Mouse (Mus musculus) forebrain, embryonic 11.5 days (tissue): ENCODE results near the gene Ugt1a1. TPM values are rescaled to one million over a fixed set of nuclear protein-coding genes. Genes with fewer than 3 reads are reported as not detected.

Experiments used
- ATAC-seq: fragments of 200-750 bp; cut with Nextera tagmentation; replicated peaks from 2 replicates; pipeline ENCODE4 v1.8.0; 2017; ENCODE audit warnings: moderate TSS enrichment; ENCODE audit not compliant: low FRiP score
- DNase-seq: peaks from one replicate; pipeline ENCODE4 v3.0.0-alpha.2; 2017; ENCODE audit warnings: low spot score
- H3K27ac ChIP-seq: fragments of 300-500 bp; sonication (generic); 2 replicates; pipeline ENCODE4 v1.5.1; 2014; ENCODE audit warnings: low read depth, low read length
- H3K27me3 ChIP-seq: fragments of 300-500 bp; sonication (generic); 2 replicates; pipeline ENCODE4 v1.6.1; 2014; ENCODE audit warnings: mild to moderate bottlenecking, low read length, mixed read lengths; ENCODE audit not compliant: control insufficient read depth, insufficient read depth
- H3K36me3 ChIP-seq: fragments of 300-500 bp; sonication (generic); 2 replicates; pipeline ENCODE4 v1.6.1; 2014; ENCODE audit warnings: mild to moderate bottlenecking, low read length, moderate library complexity, mixed read lengths; ENCODE audit not compliant: control insufficient read depth, insufficient read depth
- H3K4me1 ChIP-seq: fragments of 300-500 bp; sonication (generic); replicated peaks from 2 replicates; pipeline ENCODE4 v1.6.1; 2014; ENCODE audit warnings: low read length, mixed read lengths; ENCODE audit not compliant: control insufficient read depth, insufficient read depth
- H3K4me2 ChIP-seq: fragments of 300-500 bp; sonication (generic); 2 replicates; pipeline ENCODE4 v1.6.1; 2014; ENCODE audit warnings: low read depth, mild to moderate bottlenecking, low read length, moderate library complexity, mixed read lengths; ENCODE audit not compliant: severe bottlenecking
- H3K4me3 ChIP-seq: fragments of 300-500 bp; sonication (generic); 2 replicates; pipeline ENCODE4 v1.5.1; 2014; ENCODE audit warnings: low read depth, low read length
- H3K9ac ChIP-seq: fragments of 300-500 bp; sonication (generic); 2 replicates; pipeline ENCODE4 v1.6.1; 2014; ENCODE audit warnings: low read length
- H3K9me3 ChIP-seq: fragments of 300-500 bp; sonication (generic); 2 replicates; pipeline ENCODE4 v1.6.1; 2016; ENCODE audit warnings: low read length, mixed read lengths; ENCODE audit not compliant: control insufficient read depth
- WGBS: fragments of 180-500 bp; shearing (Covaris S2); extraction: QIAGEN DNeasy Blood & Tissue Kit; methylation state at CpG from one replicate; pipeline ENCODE4 v1.1.7; 2014; 5-methylcytosine and 5-hydroxymethylcytosine counted together
- polyA plus RNA-seq: library from polyadenylated mRNA; unstranded; fragments of >200 nt; fragmentation: Nextera tagmentation; extraction: Ambion mirVana; gene quantifications from 2 replicates; pipeline ENCODE4 v1.2.1, GENCODE M21; 2014

Gene Ugt1a1
- polyA plus RNA-seq, 1 experiment from 2014 or later, result not detected

- Histone ChIP-seq H3K4me1 (no peaks in the 10 kb centered on the region), H3K9ac (no peak overlapping the region), H3K27ac (no peak overlapping the region), H3K27me3 (no peaks in the 10 kb centered on the region), H3K9me3 (peaks cover 95% of the 10 kb centered on the region), H3K4me3 (no peak overlapping the region), H3K4me2 (no peak overlapping the region), H3K36me3 (no peaks in the 10 kb centered on the region)
- WGBS, result 42% methylated on average over 6 of the region's 6 CpGs
- DNase-seq, result no peak
- ATAC-seq, result no peak
Measured at GRCm38 (mm10) chr1:88246386-88246785, 34.6 kb downstream of the Ugt1a1 start.

GRCm38 (mm10) chr1:88247660-88248059, 35.9 kb downstream of the Ugt1a1 start:
- H3K4me2 ChIP-seq, result no peak overlapping the region
- DNase-seq (no peak), ATAC-seq (no peak)
- 62% methylated on average over 2 of the region's 2 CpGs for WGBS
- H3K9ac ChIP-seq, result no peak overlapping the region
- no peak overlapping the region for H3K4me3 ChIP-seq
- no peaks in the 10 kb centered on the region for H3K4me1 ChIP-seq
- no peaks in the 10 kb centered on the region for H3K36me3 ChIP-seq
- H3K9me3 ChIP-seq, result peaks cover 94% of the 10 kb centered on the region
- H3K27me3 ChIP-seq, result no peaks in the 10 kb centered on the region
- H3K27ac ChIP-seq, result no peak overlapping the region

GRCm38 (mm10) chr1:88248658-88249057, 36.9 kb downstream of the Ugt1a1 start:
- ATAC-seq (no peak), DNase-seq (no peak)
- H3K36me3 ChIP-seq, result no peaks in the 10 kb centered on the region
- 77% methylated on average over 4 of the region's 4 CpGs for WGBS
- H3K4me1 ChIP-seq, result no peaks in the 10 kb centered on the region
- H3K9me3 ChIP-seq, result peaks cover 96% of the 10 kb centered on the region
- H3K27ac ChIP-seq, result no peak overlapping the region
- H3K9ac ChIP-seq, result no peak overlapping the region
- no peak overlapping the region for H3K4me2 ChIP-seq
- H3K27me3 ChIP-seq, result no peaks in the 10 kb centered on the region
- H3K4me3 ChIP-seq, result no peak overlapping the region

- H3K4me2 ChIP-seq, result no peak overlapping the region
- no peaks in the 10 kb centered on the region for H3K27me3 ChIP-seq
- H3K9me3 ChIP-seq, result peaks cover 96% of the 10 kb centered on the region
- H3K36me3 ChIP-seq, result no peaks in the 10 kb centered on the region
- no peaks in the 10 kb centered on the region for H3K4me1 ChIP-seq
- no peak overlapping the region for H3K9ac ChIP-seq
- 78% methylated on average over 7 of the region's 7 CpGs for WGBS
- DNase-seq (peak; percentile 69), ATAC-seq (no peak)
- H3K4me3 ChIP-seq, result no peak overlapping the region
- no peak overlapping the region for H3K27ac ChIP-seq
Measured at GRCm38 (mm10) chr1:88249596-88249995, 37.8 kb downstream of the Ugt1a1 start.

- Histone ChIP-seq H3K4me3 (no peak overlapping the region), H3K36me3 (no peaks in the 10 kb centered on the region), H3K27ac (no peak overlapping the region), H3K4me2 (no peak overlapping the region), H3K4me1 (no peaks in the 10 kb centered on the region), H3K9ac (no peak overlapping the region), H3K27me3 (no peaks in the 10 kb centered on the region), H3K9me3 (peaks cover 96% of the 10 kb centered on the region)
- 82% methylated on average over 5 of the region's 5 CpGs for WGBS
- DNase-seq (no peak), ATAC-seq (no peak)
Measured at GRCm38 (mm10) chr1:88250023-88250422, 38.3 kb downstream of the Ugt1a1 start.

- Histone ChIP-seq H3K27ac (no peak overlapping the region), H3K4me1 (no peaks in the 10 kb centered on the region), H3K4me3 (no peak overlapping the region), H3K27me3 (no peaks in the 10 kb centered on the region), H3K9me3 (peaks cover 96% of the 10 kb centered on the region), H3K4me2 (no peak overlapping the region), H3K36me3 (no peaks in the 10 kb centered on the region), H3K9ac (no peak overlapping the region)
- 77% methylated on average over 8 of the region's 8 CpGs for WGBS
- no peak for DNase-seq
- ATAC-seq, result no peak
Measured at GRCm38 (mm10) chr1:88253106-88253505, 41.3 kb downstream of the Ugt1a1 start.

GRCm38 (mm10) chr1:88253540-88253939, 41.8 kb downstream of the Ugt1a1 start:
- H3K9me3 ChIP-seq, result peaks cover 93% of the 10 kb centered on the region
- H3K9ac ChIP-seq, result no peak overlapping the region
- H3K27me3 ChIP-seq, result no peaks in the 10 kb centered on the region
- H3K4me2 ChIP-seq, result no peak overlapping the region
- no peaks in the 10 kb centered on the region for H3K4me1 ChIP-seq
- ATAC-seq (no peak), DNase-seq (no peak)
- 71% methylated on average over 6 of the region's 6 CpGs for WGBS
- no peaks in the 10 kb centered on the region for H3K36me3 ChIP-seq
- H3K4me3 ChIP-seq, result no peak overlapping the region
- H3K27ac ChIP-seq, result no peak overlapping the region

GRCm38 (mm10) chr1:88254793-88255465, 43.2 kb downstream of the Ugt1a1 start:
- no peaks in the 10 kb centered on the region for H3K27me3 ChIP-seq
- DNase-seq (no peak), ATAC-seq (no peak)
- H3K9ac ChIP-seq, result no peak overlapping the region
- H3K4me1 ChIP-seq, result no peaks in the 10 kb centered on the region
- H3K9me3 ChIP-seq, result peaks cover 82% of the 10 kb centered on the region
- no peak overlapping the region for H3K4me3 ChIP-seq
- WGBS, result 88% methylated on average over 12 of the region's 12 CpGs
- H3K27ac ChIP-seq, result no peak overlapping the region
- H3K36me3 ChIP-seq, result peaks cover 3% of the 10 kb centered on the region; the same call in 1 of the 2 replicates
- no peak overlapping the region for H3K4me2 ChIP-seq

GRCm38 (mm10) chr1:88255466-88255857, 43.7 kb downstream of the Ugt1a1 start:
- peaks cover 81% of the 10 kb centered on the region for H3K9me3 ChIP-seq
- no peak overlapping the region for H3K9ac ChIP-seq
- H3K27ac ChIP-seq, result no peak overlapping the region
- DNase-seq (no peak), ATAC-seq (no peak)
- peaks cover 8% of the 10 kb centered on the region; the same call in 1 of the 2 replicates for H3K36me3 ChIP-seq
- no peaks in the 10 kb centered on the region for H3K27me3 ChIP-seq
- H3K4me2 ChIP-seq, result no peak overlapping the region
- H3K4me3 ChIP-seq, result no peak overlapping the region
- WGBS, result 64% methylated on average over 2 of the region's 2 CpGs
- no peaks in the 10 kb centered on the region for H3K4me1 ChIP-seq
